Mouse (Mus musculus) Patski (cell line): Measurements from ENCODE around the gene Dnaaf2. TPM values are rescaled to one million over a fixed set of nuclear protein-coding genes. Genes with fewer than 3 reads are reported as not detected.

Source experiments
- ATAC-seq: fragments of 100-300 bp; one replicate; pipeline ENCODE4 v1.8.0; 2021
- CTCF ChIA-PET: fragments of 350-600 bp; sonication (Branson Sonifier 250); formaldehyde crosslinking; loops from one replicate; lab custom pipeline; 2022; ENCODE audit warnings: inconsistent platforms; lab: Charles Lee
- POLR2A ChIA-PET: fragments of 350-600 bp; sonication (Branson Sonifier 250); formaldehyde crosslinking; loops from one replicate; lab custom pipeline; 2022; ENCODE audit warnings: antibody characterized with exemption, inconsistent platforms; lab: Charles Lee
- DNase-seq: peaks from one replicate; pipeline ENCODE4 v3.0.0-alpha.2; 2011; ENCODE audit warnings: low read depth, low spot score
- H3K27me3 ChIP-seq: fragments of 371-371 bp; one replicate; pipeline ENCODE4 v1.5.1; 2021
- CTCF ChIP-seq: fragments of 100-300 bp; IDR thresholded peaks from one replicate; pipeline ENCODE4 v1.5.1; 2021
- in situ Hi-C: fragments of 300-500 bp; cut with MboI; formaldehyde crosslinking; loops from 3 replicates; pipeline ENCODE4 v1.11.1; 2018; ENCODE audit warnings: low pct_unique_long_range_greater_than_20kb, mixed read lengths
- polyA plus RNA-seq: library from polyadenylated mRNA; unstranded; gene quantifications from one replicate; pipeline ENCODE4 v1.2.3, GENCODE M21; 2021

Dnaaf2 gene
- polyA plus RNA-seq, 1 experiment from 2014 or later: 3.6 TPM

GRCm38 (mm10) chr12:69215000-69215785 lies 17.0 kb upstream of the Dnaaf2 start:
- TF ChIP-seq CTCF: no peak
- no peaks in the 10 kb centered on the region for H3K27me3 ChIP-seq
- ChIA-PET CTCF (no interaction called here), POLR2A (interaction anchor here (0.6 kb wide), 1 partner anchor 87 kb away, joined by 3 read pairs; no protein-coding TSS in a partner anchor)
- DNase-seq (no peak), ATAC-seq (no peak)
- in situ Hi-C loops: loop anchor here (5.0 to 25.0 kb wide), 2 partner anchors 92 to 372 kb away; partner anchors contain the start of gene Vcpkmt

- ChIA-PET POLR2A (no interaction called here), CTCF (no interaction called here)
- no peak for TF ChIP-seq CTCF
- no peak for ATAC-seq
- in situ Hi-C loops: loop anchor here (5.0 to 25.0 kb wide), 2 partner anchors 93 to 373 kb away; partner anchors contain the start of gene Vcpkmt
- no peak for DNase-seq
- no peaks in the 10 kb centered on the region for H3K27me3 ChIP-seq
Observed at GRCm38 (mm10) chr12:69214393-69214792, 16.2 kb upstream of the Dnaaf2 start.

- POLR2A ChIA-PET: no interaction called here
- TF ChIP-seq CTCF: peak; percentile 42
- ATAC-seq: no peak
- CTCF ChIA-PET: no interaction called here
- in situ Hi-C loops: loop anchor here (5.0 to 25.0 kb wide), 2 partner anchors 94 to 374 kb away; partner anchors contain the start of gene Vcpkmt
- no peak for DNase-seq
- no peaks in the 10 kb centered on the region for H3K27me3 ChIP-seq
Observed at GRCm38 (mm10) chr12:69213186-69213777, 15.1 kb upstream of the Dnaaf2 start.

- in situ Hi-C loops: loop anchor here (5.0 to 25.0 kb wide), 2 partner anchors 96 to 376 kb away; partner anchors contain the start of gene Vcpkmt
- TF ChIP-seq CTCF: peak; percentile 49
- CTCF ChIA-PET: no interaction called here
- POLR2A ChIA-PET: no interaction called here
- H3K27me3 ChIP-seq: no peaks in the 10 kb centered on the region
- ATAC-seq: no peak
- no peak for DNase-seq
Observed at GRCm38 (mm10) chr12:69211057-69211456, 12.8 kb upstream of the Dnaaf2 start.

- POLR2A ChIA-PET: no interaction called here
- TF ChIP-seq CTCF: no peak
- in situ Hi-C loops: loop anchor here (5.0 to 25.0 kb wide), 2 partner anchors 97 to 377 kb away; partner anchors contain the start of gene Vcpkmt
- CTCF ChIA-PET: no interaction called here
- no peak for DNase-seq
- no peak for ATAC-seq
- no peaks in the 10 kb centered on the region for H3K27me3 ChIP-seq
Observed at GRCm38 (mm10) chr12:69210056-69210979, 12.1 kb upstream of the Dnaaf2 start.

- in situ Hi-C loops: loop anchor here (25.0 kb wide), 1 partner anchor 379 kb away; the partner anchor contains the start of gene Vcpkmt
- ATAC-seq: no peak
- H3K27me3 ChIP-seq: no peaks in the 10 kb centered on the region
- CTCF ChIA-PET: no interaction called here
- TF ChIP-seq CTCF: peak; percentile 59
- POLR2A ChIA-PET: no interaction called here
- DNase-seq: no peak
Observed at GRCm38 (mm10) chr12:69208520-69208919, 10.3 kb upstream of the Dnaaf2 start.

- in situ Hi-C loops: loop anchor here (25.0 kb wide), 1 partner anchor 379 kb away; the partner anchor contains the start of gene Vcpkmt
- CTCF ChIA-PET: no interaction called here
- POLR2A ChIA-PET: no interaction called here
- ATAC-seq: no peak
- H3K27me3 ChIP-seq: no peaks in the 10 kb centered on the region
- no peak for DNase-seq
- TF ChIP-seq CTCF: no peak
Observed at GRCm38 (mm10) chr12:69207926-69208325, 9.7 kb upstream of the Dnaaf2 start.

GRCm38 (mm10) chr12:69207396-69207795 lies 9.2 kb upstream of the Dnaaf2 start:
- ChIA-PET CTCF (no interaction called here), POLR2A (no interaction called here)
- no peaks in the 10 kb centered on the region for H3K27me3 ChIP-seq
- in situ Hi-C loops: loop anchor here (25.0 kb wide), 1 partner anchor 380 kb away; the partner anchor contains the start of gene Vcpkmt
- no peak for ATAC-seq
- DNase-seq: no peak
- TF ChIP-seq CTCF: no peak

- no peak for TF ChIP-seq CTCF
- ChIA-PET POLR2A (no interaction called here), CTCF (no interaction called here)
- no peak for ATAC-seq
- H3K27me3 ChIP-seq: no peaks in the 10 kb centered on the region
- DNase-seq: no peak
- in situ Hi-C loops: loop anchor here (25.0 kb wide), 1 partner anchor 383 kb away; the partner anchor contains the start of gene Vcpkmt
Observed at GRCm38 (mm10) chr12:69204052-69204833, 6.0 kb upstream of the Dnaaf2 start, which contains the start of gene Gm49384. Gene Gm49384, minus strand, starts transcription at chr12:69204267.
